Mouse (Mus musculus): ENCODE measurements at regions not wholly inside any gene's neighbourhood (a gene's known extent, or its start where the extent isn't known, plus 50 kb on each side); places are given as distances from the start of the nearest gene placed in this dataset.
"Not testable (repeated sequence)": the region's sequence is repeated elsewhere in the genome, so short reads cannot be mapped to it uniquely, and the experiment has no call there.

DNA sequence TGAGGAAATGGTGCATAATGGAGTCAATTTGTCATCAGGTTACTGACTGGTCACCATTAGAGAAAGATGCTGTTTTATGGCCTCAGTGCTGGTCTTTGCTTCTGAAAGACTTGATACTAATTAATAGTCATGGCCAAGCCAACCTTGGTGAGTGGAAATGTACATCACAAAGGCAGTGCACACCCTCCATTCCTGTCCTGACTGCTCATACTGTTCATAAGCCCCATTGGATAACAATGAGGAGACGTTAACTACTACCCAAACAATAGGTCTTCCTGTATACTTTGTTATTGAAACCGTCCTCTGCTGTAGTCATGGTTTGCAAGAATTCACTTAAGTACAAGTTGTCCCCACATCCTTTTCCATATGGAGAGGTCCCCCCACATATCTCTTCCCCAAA, 605.8 kb upstream of the Slc35b3 start:
- DNase-seq = no peak

DNA sequence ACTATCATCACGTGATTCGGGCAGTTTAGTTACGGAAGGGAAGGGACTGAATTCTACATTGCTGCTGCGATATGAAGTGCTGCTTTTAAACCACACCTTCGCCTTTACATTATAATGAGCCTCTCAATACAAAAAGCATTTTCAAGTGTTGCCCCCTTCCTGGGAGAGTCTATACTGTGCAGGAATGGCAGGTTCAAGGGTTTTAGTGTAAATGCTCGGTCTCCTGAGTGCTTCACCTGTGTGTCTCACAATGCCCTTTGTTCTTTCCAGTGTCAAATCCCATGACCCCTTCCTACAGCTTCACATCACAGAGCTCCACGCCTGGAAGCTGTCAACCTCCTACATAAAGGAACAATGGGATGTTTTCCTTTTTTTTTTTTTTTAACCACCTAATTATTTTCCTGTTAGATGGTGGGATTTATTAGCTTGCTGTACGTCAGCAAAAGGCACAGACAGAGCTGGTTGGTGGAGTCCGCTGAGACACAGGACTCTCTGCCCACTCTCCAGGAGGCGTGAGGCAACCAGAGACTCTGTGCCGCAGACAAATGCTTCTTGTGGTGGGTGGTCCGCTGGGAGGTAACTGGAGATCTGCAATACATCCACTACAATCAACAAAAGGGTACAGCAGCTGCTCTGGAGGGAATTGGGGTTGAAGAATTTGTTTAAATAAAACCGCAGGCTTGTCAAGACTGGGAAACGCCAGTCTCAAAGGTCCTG, 577.2 kb upstream of the Slc35b3 start:
- no peak for DNase-seq

DNA sequence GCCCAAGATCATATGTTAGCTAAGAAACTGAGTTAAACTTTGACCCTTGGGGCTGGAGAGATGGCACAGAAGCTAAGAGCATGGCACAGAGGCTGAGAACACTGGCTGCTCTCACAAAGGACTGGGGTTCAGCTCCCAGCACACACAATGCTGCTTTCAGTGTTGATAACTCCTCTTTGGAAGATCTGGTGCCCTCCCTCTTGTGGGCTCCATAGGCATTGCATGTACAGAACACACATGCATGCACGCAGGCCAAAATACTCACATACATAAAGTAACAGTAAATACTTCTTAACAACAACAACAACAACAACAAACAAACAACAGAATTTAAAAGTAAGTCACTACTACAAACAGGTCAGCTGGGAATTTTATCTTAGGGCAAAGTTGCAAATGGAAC, 565.8 kb upstream of the Slc35b3 start:
- no peak for DNase-seq

DNA sequence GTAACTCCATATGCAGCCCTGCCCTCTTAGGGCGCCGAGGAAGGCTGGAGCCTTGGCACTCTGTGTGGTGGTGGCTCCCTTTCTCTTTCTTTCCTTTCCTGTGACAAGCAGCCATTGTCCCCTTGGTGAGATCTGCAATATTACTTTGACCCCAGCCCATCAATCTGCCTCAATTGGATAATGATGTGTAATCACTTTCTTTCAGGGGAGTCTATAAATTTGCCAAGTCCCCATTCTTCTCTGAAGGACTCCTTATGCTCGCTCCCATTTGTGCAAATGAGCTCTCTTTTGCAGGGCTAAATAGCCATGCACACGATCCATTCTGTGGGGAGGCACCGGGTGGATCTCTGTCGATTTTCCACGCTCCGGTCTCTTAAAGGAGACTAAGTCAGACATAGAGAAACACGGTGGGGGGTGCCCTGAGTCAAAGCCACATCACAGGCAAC, 563.2 kb upstream of the Slc35b3 start:
- DNase-seq = no peak

DNA sequence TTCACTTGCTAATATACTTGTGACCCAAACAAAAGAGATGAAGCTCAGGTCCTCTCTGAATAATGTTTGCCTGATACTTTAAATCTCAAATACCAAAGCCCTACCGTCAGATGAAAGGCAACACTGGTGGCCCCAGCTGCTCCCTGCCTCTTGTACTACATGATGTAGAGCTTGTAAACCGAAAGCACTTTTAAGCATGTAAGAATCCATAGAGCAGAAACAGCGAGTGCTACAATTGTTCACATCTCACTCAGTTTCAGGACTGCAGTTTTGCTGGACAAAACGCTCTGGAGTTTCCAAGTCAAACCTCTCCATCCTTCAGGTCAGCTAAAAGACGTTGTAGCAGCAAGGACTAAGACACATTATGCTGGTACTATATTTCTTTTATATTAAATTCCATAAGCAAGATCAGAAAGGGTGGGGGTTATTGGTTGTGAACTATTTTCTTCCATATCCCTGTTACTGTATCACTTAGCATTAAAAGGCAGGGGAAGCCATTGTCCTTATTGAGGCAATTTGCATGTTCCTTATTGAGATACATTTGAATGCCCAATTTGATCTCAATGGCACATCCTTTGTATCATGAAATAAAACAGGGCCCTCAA, 562.7 kb upstream of the Slc35b3 start:
- DNase-seq = no peak

DNA sequence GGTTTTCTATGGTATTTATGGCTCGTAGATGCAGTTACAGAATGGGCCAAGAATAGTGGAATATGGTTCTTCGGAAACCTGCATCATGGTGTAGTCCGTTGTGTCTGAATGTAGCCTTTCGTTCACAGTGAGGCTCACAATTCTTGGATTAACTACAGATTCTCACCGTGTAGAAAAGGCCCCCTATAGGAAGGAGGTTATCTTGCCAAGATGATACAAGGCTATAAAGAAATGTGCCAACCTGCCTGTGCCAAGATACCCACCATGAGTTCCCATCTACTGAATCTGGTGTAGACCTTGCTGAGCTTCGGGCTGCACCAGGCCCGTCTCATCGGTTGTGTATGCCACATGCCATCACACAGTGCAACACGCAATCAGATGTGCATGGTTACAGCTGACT, 560.2 kb upstream of the Slc35b3 start:
- no peak for DNase-seq

DNA sequence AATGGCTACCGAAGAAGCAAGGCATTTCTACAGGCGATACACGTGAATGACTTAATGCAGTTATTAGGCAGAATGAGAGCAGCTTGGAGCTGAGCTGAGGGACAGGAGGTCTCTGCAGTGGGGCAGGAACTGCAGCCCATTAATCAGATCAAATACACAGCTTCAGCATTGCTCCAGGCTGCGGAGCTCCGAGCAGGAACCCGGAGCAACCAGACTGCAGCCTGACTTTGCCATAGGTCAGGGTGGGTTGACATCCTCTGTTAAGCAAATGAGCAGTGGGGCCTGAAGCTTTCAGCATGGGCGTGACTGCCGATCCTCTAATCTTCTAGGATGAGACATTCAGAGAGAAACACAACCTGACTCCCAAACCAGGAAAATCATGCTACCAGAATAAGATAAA, 555.4 kb upstream of the Slc35b3 start:
- DNase-seq = no peak

DNA sequence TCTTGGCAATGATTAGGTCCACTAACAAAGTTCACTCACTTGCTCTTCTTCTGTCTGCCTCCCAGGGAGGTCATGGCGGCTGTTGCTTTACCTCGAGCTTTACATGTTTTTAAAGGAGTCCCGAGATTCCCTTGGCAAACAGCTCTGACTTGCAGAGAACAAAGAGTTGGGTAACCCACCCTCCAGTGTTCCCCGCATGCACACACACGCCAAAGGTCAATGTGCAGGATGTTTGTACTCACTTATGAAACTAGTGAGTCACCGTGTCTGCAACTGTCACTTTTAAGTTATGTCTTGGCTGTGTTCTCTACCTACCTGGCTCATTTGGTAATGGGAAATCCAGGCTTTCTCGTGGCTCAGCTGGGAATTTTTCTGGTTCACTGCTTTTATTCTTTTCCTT, 529.1 kb upstream of the Slc35b3 start:
- no peak for DNase-seq

DNA sequence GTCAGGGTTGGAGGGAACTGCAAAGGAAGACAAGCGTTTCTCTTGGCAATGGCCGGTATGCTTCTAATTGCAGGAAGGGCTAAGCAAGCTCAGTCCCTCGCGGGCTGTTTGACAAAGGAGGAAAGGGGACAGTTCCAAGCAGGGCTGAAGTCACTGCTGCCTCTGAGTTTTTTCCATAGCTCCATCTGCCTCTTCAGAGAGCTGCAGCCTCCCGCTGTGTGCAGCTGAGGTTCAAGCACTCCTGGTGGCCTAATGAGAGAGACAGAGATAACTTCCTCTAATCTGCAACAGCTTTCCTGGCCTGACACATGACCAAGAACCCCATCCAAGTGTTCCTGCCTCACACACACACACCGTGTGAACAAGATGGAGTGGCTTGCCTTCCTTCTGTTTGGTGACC, 511.9 kb upstream of the Slc35b3 start:
- DNase-seq = no peak

DNA sequence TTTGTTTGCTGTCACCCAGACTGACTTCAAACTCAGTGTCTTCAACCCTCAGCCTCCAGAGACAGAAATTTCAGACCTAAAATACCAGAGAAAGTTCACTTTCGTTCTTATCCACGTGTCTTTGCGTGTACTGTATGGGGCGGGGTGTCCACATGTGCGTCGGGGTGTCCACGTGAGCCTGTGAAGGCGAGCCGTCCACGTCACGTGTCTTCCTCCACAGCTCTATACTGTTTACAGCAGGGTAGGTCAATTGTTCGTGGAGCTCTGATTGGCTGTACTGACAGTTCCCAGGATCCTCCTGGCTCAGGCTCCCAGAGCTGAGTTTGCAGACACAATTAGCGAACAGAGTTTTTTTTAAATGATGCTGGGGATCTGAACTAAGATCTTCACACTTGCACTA, 481.1 kb upstream of the Slc35b3 start:
- DNase-seq = peak; percentile 89

DNA sequence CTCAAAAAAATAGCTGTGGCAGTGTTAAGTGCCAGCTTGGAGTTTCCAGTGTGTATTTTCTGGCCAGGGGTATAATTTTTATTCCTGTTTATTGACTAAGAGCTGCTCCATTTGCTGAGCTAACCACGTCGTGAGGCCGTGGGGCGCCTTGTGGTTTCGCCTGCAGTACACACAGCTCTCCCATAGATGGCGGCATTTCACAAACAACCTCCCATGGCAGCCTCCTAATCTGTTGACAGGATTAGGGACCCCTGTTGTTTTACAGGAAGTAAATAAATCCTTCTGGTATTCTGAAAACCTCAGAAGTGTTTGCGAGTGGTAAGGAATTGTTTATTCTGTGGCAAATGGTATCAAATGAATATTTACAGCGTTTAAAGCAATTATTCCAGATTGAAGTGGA, 480.2 kb upstream of the Slc35b3 start:
- DNase-seq = no peak

DNA sequence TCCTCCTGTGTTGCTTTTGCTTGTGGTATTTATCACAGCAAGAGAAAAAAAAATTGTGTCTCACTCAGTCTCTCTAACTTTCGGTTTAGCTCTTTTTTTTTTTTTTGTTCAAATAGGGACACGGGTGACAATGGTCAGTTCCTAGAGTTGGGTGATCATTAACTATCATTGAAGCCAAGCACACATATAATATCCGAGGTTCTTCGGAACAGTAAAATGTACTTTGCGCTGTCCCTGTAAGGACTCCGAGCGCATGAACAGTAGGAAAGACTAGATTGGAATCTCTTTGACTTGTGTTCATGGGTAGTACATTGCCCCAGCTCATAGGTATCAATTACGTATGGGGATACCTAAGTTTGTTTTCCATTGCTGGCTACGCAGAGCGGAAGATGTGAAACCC, 479.7 kb upstream of the Slc35b3 start:
- DNase-seq = no peak

DNA sequence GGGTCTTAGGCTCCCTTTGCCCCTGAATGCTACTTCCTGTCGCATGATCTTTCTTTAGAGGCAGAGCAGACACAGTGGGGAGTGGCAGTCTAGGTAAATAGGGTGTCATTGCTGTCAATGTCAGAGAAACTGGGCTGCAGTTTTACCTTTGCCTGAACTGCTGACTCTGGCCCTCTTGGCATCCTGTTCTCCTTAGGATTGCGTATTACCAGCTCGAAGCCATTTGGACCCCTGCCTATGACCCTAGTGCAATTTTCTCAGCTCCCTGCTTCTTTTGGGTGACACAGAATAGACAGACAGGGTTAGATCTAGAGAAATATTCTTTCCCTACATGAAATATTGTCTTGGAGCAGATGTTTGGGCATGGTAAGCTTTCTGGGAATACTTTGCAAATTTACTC, 467.3 kb upstream of the Slc35b3 start:
- no peak for DNase-seq

DNA sequence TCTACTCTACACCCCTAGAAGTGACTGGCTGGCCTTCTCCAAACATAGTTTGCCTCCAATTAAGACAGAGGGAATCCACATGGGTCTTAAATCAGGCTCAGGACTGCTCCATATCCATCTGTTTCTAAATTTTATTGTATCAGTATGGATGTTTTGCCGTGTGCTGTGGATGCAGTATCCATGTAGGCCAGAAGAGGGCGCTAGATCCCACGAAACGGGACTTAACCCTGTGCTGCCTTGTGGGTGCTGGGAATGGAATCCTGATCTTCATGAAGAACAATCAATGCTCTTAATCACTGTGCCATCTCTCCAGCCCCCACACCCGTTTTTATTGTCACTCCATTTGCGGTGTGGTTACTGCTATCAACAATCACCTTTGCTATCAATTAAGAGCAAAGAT, 465.3 kb upstream of the Slc35b3 start:
- DNase-seq = no peak

DNA sequence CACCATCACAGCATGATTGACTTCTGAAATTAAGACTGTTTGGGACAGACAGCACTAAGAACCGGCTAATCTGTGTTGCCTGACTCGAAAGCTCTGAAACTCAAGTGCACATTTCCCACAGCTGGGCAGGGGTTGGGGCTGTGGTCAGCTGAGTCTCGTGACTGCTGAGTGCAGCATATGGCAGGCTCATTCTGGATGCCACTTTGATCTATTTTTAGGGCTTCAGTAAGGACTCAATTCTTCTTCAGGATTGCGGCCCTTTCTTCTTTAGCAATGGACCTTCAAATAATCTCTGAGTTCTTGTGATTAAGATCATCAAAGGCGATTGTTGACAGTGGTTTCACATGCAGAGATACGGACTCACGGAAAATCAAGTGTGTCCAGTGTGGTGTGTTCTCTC, 457.5 kb upstream of the Slc35b3 start:
- no peak for DNase-seq

DNA sequence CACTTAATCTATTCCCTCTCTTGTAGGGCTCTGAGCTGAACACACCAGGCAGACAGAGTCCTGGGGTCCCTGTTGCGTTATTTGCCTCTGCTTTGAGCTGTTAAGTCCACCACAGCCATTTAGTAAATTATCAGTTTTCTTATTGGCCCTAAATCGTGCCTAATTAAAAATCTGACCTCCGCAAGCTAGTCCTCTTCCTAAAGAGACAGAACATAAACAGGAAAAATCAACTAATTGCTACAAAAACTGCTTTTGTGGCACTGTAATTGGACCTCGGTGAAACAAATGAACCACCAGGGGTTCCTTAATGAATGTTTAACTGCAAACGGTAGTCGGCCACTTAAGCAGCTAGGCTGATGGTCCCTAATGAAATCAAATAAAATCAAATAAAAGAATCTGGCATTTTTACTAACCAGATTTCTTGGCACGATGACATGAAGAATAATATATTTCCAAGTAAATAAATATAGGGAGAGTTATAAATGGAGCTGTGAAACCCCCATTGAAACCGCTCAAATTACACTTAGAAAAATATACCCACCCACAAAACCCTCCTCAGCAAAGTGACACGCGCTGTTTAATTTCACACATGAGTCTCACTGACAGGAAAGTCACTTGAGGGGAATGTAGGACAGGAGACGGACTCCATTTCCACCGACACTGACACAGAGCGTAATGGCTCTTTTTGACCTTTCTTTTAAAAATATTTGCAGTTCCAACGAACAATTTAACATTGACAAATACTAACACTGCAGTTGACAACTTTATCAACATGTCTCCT, 451.0 kb upstream of the Slc35b3 start:
- DNase-seq = no peak

DNA sequence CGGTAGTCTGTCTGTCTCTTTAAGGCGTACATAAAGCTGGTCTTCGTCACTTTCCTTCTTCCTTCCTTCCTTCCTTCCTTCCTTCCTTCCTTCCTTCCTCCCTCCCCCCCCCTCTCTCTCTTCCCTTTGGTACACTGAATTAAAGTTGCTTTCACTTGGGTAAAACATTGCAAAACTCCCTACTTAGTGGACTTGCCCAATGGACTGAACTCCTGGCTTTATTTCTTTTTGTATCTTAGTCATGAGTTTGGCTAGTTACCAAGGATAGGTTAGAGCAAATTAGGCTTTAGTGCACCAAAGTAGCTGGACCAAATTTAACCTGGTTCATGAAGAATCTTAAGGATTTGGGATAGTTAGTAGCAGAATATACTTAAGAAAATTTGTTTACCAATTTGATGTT, 431.9 kb upstream of the Slc35b3 start:
- DNase-seq = no peak

DNA sequence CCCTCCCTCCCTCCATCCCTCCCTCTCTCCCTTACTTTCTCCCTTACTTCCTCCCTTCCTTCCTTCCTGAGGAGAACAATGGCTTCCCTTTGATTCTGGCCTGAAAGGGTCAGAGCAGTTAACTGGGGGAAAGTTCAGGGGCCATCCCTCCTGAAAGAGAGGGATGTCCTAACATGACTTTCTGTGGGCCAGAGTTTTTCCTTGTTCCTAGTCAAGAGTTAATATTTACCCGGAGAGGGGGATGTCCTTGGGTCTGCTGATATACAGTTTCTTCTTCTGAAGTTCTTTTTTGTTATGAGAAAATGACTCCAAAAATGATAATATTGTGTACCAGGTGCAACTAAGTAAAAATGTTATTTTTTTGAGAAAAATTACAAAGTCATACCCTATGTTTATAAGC, 431.5 kb upstream of the Slc35b3 start:
- not testable (repeated sequence) for DNase-seq

DNA sequence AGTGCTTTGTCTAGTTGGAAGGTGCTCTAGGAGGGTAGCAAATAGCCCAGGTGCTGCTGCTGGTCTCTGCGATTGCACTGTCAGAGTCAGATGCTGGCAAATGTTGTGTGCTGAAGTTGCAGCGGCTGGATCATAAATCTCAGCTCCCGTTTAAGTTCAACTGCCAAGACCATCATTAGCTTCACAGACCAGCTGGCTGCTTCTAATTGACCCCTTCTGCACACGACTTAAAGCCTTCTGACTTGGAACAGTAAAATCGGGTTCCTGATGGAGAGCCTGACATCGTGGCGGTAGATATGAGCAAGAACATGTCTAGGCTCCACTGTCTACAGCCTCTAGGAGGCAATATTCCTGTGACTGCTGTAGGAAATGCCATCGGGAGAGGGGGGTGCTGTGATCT, 416.0 kb upstream of the Slc35b3 start:
- DNase-seq = no peak

DNA sequence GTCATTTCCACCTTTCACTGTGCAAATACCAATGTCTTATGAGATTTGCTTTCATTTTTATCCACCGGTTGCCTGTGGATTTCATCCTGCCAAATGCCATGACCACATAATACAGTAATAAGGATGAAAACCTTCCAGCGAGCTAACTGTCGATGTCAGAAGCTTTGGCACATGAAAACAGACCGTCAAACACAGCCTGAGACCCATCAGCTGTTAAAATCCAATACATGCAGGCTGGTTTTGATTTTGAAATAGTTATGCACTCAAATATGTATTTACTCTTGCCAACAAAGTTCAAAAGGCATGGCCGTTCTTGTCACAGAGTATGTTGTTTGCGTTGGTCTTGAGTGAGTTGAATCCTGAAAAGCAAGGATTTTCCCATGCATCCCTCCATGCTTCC, 415.6 kb upstream of the Slc35b3 start:
- no peak for DNase-seq

DNA sequence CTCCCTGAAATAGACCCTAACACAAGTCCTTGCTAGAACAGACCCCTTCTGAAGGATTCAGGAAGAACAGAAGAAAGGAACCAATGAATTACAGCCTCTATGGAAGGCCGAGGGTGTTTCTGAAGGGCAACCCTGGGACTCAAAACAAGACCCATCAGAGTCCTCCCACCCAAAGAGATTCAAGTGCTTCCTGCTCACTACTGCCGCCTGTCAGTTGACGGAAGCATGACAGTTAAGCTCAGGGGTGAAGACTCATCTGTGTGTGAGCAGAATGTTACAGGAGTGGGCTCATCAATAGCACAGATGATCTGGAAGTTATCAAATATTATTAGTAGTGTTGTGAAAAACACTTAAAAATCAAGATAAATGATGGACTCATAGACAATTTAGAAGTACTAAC, 411.9 kb upstream of the Slc35b3 start:
- no peak for DNase-seq

DNA sequence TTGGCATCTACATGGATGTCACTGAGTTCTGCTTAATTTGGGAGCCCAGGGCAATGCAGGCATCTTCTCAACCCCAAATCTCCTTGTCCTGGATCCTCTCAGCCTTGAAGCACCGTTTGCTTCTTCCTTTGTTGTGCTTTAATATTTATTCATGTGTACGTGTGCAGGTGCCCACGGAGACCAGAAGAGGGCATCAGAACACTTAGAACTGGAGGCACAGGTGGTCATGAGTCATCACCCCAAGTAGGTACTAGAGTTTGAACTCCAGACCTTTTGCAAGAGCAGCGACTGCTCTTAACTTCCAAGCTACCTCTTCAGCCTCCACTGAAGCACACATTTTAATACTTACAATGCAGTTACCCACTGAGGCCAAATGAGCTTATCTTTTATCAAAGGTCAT, 403.0 kb upstream of the Slc35b3 start:
- no peak for DNase-seq

DNA sequence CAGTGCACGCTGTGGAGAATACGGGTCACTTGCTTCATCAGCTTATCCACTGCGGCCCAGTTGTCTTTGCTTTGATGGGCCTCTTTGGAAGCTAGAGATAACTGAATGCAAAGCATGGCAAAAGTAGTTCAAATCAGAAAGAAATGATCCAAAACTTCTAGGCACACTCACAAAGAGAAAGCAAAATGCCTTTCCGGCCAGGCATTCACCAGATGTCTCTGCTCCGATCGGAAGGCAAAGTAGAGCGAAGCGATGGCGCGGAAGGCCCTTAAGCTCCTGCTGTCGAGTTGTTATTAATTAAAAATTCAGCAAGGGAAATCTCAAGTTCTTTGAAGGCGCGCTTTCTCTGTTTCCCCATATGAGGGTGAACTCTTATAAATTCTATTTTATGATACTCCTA, 401.9 kb upstream of the Slc35b3 start:
- no peak for DNase-seq

DNA sequence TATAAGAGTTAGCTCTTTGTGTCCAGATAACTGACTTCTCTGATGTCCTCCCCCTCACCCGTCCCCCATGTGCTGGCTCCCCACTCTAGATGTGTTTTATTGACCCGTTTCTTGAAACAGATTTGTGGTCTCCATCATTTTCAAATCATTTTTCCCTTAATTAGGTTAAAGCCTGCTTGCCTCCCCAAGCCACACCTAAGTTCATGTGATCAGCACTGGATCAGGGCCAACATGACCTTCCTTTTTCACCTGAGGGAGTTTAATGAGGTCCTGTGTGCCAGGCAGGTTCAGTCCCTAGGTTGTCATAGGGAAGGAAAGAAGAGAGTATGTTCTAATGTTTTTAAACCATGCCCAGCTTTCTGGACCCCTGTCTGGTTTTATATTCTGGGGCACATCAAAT, 390.9 kb upstream of the Slc35b3 start:
- DNase-seq = no peak
